Comparison of ENCODE assay signal across 23 mouse cellular contexts in the genomic region with DNA sequence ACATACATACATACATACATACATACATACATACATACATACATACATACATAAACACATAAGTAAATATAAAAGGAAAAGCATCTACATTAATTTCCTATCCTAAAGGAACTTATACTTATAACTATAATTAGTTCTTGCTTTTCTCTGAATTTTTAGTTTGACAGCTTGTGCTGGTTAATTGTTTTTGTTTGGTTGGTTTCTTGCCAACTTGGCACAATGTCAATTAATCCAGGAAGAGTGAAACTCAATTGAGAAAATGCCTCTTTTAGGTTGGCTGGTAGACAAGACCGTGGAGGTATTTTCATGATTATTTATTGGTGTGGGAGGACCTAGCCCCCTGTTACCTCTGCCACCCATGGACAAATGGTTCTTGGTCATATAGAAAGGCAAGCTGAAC.
A peak's percentile ranks its signal among the peaks of the same experiment; 100 is the strongest.
DNase-seq lines count a peak whose midpoint lies in the region; ATAC-seq and TF ChIP-seq lines count a peak whose summit lies in the region.
"Had no signal": no experiment of that assay in that cellular context is flagged by ENCODE, and none has a peak within 500 bp of the region (broad histone marks: within the 10 kb centered on the region; RNA-seq: fewer than 3 reads in every experiment).

No protein-coding gene starts in this region.

- H3K4me3 ChIP-seq in forebrain, embryonic 14.5 days (ENCODE audit: low read depth, low read length), result no peak overlapping the region
- H3K4me3 ChIP-seq in forebrain, embryonic 13.5 days, result no peak overlapping the region
- H3K4me3 ChIP-seq in midbrain, postnatal 0 days (ENCODE audit: low read depth, low read length), result no peak overlapping the region
- H3K4me3 ChIP-seq in midbrain, embryonic 16.5 days (ENCODE audit: low read depth, low read length), result no peak overlapping the region
- H3K4me3 ChIP-seq: embryonic facial prominence, embryonic 13.5 days; gastrocnemius, adult 2 months; heart, embryonic 12.5 days; hindbrain, embryonic 13.5 days; midbrain, embryonic 13.5 days; myocyte had no signal

- no peaks in the 10 kb centered on the region for H3K4me1 ChIP-seq in forebrain, embryonic 14.5 days (ENCODE audit: control insufficient read depth, insufficient read depth, low read length)
- 0 out of 2 replicates have a peak, but pooled peaks cover 4% of the 10 kb centered on the region for H3K4me1 ChIP-seq in forebrain, embryonic 13.5 days
- no peaks in the 10 kb centered on the region for H3K4me1 ChIP-seq in midbrain, postnatal 0 days (ENCODE audit: insufficient read depth, low read length)
- H3K4me1 ChIP-seq in midbrain, embryonic 16.5 days (ENCODE audit: control insufficient read depth, insufficient read depth, low read length), result no peaks in the 10 kb centered on the region
- H3K4me1 ChIP-seq: embryonic facial prominence, embryonic 13.5 days; heart, embryonic 12.5 days; hindbrain, embryonic 13.5 days; midbrain, embryonic 13.5 days had no signal

- no peaks in the 10 kb centered on the region for H3K9me3 ChIP-seq in forebrain, embryonic 14.5 days (replicated peaks; ENCODE audit: control insufficient read depth, low read length)
- no peaks in the 10 kb centered on the region for H3K9me3 ChIP-seq in forebrain, embryonic 13.5 days (replicated peaks)
- H3K9me3 ChIP-seq in midbrain, postnatal 0 days (ENCODE audit: low read length), result no peaks in the 10 kb centered on the region
- no peaks in the 10 kb centered on the region for H3K9me3 ChIP-seq in midbrain, embryonic 16.5 days (replicated peaks; ENCODE audit: control insufficient read depth, low read length, poor library complexity, severe bottlenecking)
- H3K9me3 ChIP-seq: embryonic facial prominence, embryonic 13.5 days; heart, embryonic 12.5 days; hindbrain, embryonic 13.5 days; midbrain, embryonic 13.5 days had no signal

- H3K4me2 ChIP-seq in forebrain, embryonic 14.5 days (ENCODE audit: low read length), result no peak overlapping the region
- H3K4me2 ChIP-seq in forebrain, embryonic 13.5 days, result no peak overlapping the region
- no peak overlapping the region for H3K4me2 ChIP-seq in midbrain, postnatal 0 days (ENCODE audit: low read depth, low read length, poor library complexity, severe bottlenecking)
- no peak overlapping the region for H3K4me2 ChIP-seq in midbrain, embryonic 16.5 days (ENCODE audit: low read length)
- H3K4me2 ChIP-seq: embryonic facial prominence, embryonic 13.5 days; heart, embryonic 12.5 days; hindbrain, embryonic 13.5 days; midbrain, embryonic 13.5 days had no signal

- WGBS in forebrain, embryonic 14.5 days, result 26% methylated on average over 1 of the region's 1 CpGs
- 50% methylated on average over 1 of the region's 1 CpGs for WGBS in forebrain, embryonic 13.5 days
- 79% methylated on average over 1 of the region's 1 CpGs for WGBS in midbrain, postnatal 0 days
- WGBS in midbrain, embryonic 16.5 days, result 77% methylated on average over 1 of the region's 1 CpGs

- no peak for ATAC-seq in forebrain, embryonic 14.5 days
- no peak for ATAC-seq in forebrain, embryonic 13.5 days
- no peak for ATAC-seq in midbrain, postnatal 0 days (ENCODE audit: low FRiP score)
- ATAC-seq in midbrain, embryonic 16.5 days, result no peak
- ATAC-seq: intestine, embryonic 16.5 days; lung, postnatal 0 days; midbrain, embryonic 13.5 days had no signal

- no peak overlapping the region for H3K9ac ChIP-seq in forebrain, embryonic 14.5 days (ENCODE audit: low read length)
- no peak overlapping the region for H3K9ac ChIP-seq in forebrain, embryonic 13.5 days
- no peak overlapping the region for H3K9ac ChIP-seq in midbrain, postnatal 0 days (replicated peaks; ENCODE audit: low read length, poor library complexity, severe bottlenecking)
- H3K9ac ChIP-seq in midbrain, embryonic 16.5 days (ENCODE audit: low read depth, low read length), result no peak overlapping the region
- H3K9ac ChIP-seq: embryonic facial prominence, embryonic 13.5 days; heart, embryonic 12.5 days; hindbrain, embryonic 13.5 days; liver, embryonic 14.5 days; midbrain, embryonic 13.5 days had no signal

- H3K27me3 ChIP-seq in forebrain, embryonic 14.5 days (replicated peaks; ENCODE audit: control insufficient read depth, insufficient read depth, low read length), result no peaks in the 10 kb centered on the region
- H3K27me3 ChIP-seq in forebrain, embryonic 13.5 days, result no peaks in the 10 kb centered on the region
- H3K27me3 ChIP-seq in midbrain, postnatal 0 days (ENCODE audit: insufficient read depth, low read length), result no peaks in the 10 kb centered on the region
- H3K27me3 ChIP-seq in midbrain, embryonic 16.5 days (ENCODE audit: control insufficient read depth, insufficient read depth, low read depth, low read length), result no peaks in the 10 kb centered on the region
- H3K27me3 ChIP-seq: CH12.LX; embryonic facial prominence, embryonic 13.5 days; heart, embryonic 12.5 days; hindbrain, embryonic 13.5 days; midbrain, embryonic 13.5 days had no signal

- H3K27ac ChIP-seq in forebrain, embryonic 14.5 days (ENCODE audit: low read depth, low read length), result no peak overlapping the region
- no peak overlapping the region for H3K27ac ChIP-seq in forebrain, embryonic 13.5 days
- no peak overlapping the region for H3K27ac ChIP-seq in midbrain, postnatal 0 days (ENCODE audit: low read depth, low read length)
- no peak overlapping the region for H3K27ac ChIP-seq in midbrain, embryonic 16.5 days (ENCODE audit: low read length)
- H3K27ac ChIP-seq: embryonic facial prominence, embryonic 13.5 days; gastrocnemius, adult 2 months; hindbrain, embryonic 13.5 days; liver, embryonic 14.5 days; midbrain, embryonic 13.5 days had no signal

- DNase-seq in forebrain, embryonic 14.5 days (ENCODE audit: low spot score), result peak; percentile 69
- peak; percentile 7 for DNase-seq in kidney, postnatal 14 days
- no peak for DNase-seq in kidney, adult 11 months
- peak; percentile 13 for DNase-seq in midbrain, postnatal 0 days (ENCODE audit: low spot score)
- DNase-seq in layer of hippocampus, postnatal 10 days (ENCODE audit: low spot score in 2 of 2), result peak; percentile 9 to 29
- DNase-seq in thymus, postnatal 25 days, result no peak
- DNase-seq: adrenal gland, postnatal 25 days; gastrocnemius, adult 2 months; heart, postnatal 14 days; kidney, postnatal 4 days; right cerebral cortex, postnatal 4 days; thymus, adult 2 months had no signal

- H3K36me3 ChIP-seq in forebrain, embryonic 14.5 days (ENCODE audit: control insufficient read depth, insufficient read depth, low read length), result no peaks in the 10 kb centered on the region
- H3K36me3 ChIP-seq in forebrain, embryonic 13.5 days (ENCODE audit: poor library complexity, severe bottlenecking), result no peaks in the 10 kb centered on the region
- H3K36me3 ChIP-seq in midbrain, postnatal 0 days (ENCODE audit: insufficient read depth, low read length), result no peaks in the 10 kb centered on the region
- H3K36me3 ChIP-seq in midbrain, embryonic 16.5 days (ENCODE audit: control insufficient read depth, insufficient read depth, low read length), result no peaks in the 10 kb centered on the region
- H3K36me3 ChIP-seq: embryonic facial prominence, embryonic 13.5 days; heart, embryonic 12.5 days; hindbrain, embryonic 13.5 days; midbrain, embryonic 13.5 days had no signal

- TF ChIP-seq CTCF in midbrain, postnatal 0 days (IDR thresholded peaks at IDR 0.05), result no peak

Comparison
In these comparisons a context has a peak if more than half of its experiments do, and no peak if none do; other contexts are left out.
1. DNase-seq: peak in forebrain, embryonic 14.5 days (single experiment), kidney, postnatal 14 days (single experiment), midbrain, postnatal 0 days (single experiment) and layer of hippocampus, postnatal 10 days (2 of 2); none in kidney, adult 11 months (single experiment) and thymus, postnatal 25 days (single experiment).